Mouse (Mus musculus) layer of hippocampus, adult 9-11 months (tissue): ENCODE data around the gene Grb2.
A peak's percentile ranks its signal among the peaks of the same experiment; 100 is the strongest.

ENCODE experiments used
- DNase-seq: peaks from one replicate; pipeline ENCODE4 v3.0.0; 2022

Gene Grb2

GRCm38 (mm10) chr11:115712268-115712667 lies 3.9 kb upstream of the Grb2 start:
- no peak for DNase-seq

GRCm38 (mm10) chr11:115711133-115711532 lies 2.7 kb upstream of the Grb2 start:
- no peak for DNase-seq

DNA sequence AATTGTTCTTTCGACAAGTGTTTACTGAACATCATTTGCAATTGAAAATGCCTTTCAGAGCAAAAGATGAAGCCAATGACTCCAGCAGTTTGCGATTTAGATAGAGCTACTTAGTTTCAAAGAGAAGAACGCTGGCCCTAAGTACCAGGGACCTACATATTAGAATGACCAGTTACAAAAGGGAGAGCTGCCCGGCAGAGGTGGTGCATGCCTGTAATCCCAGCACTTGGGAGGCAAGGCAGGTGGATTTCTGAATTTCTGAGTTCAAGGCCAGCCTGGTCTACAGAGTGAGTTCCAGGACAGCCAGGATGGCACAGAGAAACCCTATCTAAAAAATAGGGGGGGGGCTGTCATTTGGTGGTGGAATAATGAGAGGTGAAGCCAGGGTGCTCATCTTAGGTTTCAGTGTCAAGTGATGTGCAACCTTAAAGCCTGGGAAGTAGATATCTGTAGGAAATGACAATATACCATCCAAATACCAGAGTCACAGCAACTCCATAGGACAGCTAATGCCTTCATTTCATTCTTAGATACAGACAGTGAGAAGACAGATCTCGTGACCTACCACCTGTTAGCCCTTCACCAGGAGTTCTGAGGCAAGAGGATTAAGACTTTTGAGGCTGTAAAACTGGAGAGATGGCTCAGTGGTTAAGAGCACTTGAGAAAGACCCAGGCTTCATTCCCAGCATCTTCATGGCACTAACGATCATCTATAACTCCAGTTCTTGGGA lies 1.6 kb upstream of the Grb2 start:
- no peak for DNase-seq

DNA sequence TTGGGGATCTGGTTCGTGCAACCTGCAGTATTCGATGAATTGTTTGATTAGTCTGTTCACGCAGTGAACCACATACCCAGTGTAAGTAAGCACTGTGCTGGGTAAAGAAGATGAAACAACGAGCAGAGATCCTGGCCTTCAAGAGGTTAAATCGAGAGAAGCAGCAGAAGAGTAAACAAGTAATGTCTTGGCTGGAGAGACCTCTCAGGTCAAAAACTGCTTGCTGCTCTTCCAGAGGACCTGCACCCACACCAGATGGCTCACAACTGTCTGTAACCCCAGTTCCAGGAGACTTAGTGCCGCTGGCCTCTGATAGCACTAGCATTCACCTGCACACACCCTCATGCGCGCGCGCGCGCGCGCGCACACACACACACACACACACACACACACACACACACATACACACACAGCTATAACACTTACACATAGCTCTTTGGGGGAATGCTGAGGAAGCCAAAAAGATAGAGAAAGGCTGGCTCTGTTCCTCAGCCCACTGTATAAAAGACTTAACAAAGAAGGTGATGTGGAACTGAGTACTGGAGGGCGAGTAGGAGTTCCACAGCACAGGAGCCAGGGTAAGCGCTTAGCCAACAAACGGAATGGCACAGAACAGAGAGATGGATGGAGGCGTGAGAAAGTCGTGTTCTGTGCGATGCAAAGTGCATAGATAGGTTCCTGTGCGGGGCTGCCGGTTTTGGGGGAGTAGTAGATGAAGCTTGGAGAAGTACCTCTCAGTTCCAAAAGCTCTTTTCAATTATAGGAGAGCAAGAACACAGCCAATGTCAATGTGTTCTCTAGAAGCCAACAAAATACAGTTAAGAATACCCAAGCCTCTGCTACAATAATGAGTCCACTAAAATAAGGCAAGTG lies 795 bp upstream of the Grb2 start:
- DNase-seq: no peak

DNA sequence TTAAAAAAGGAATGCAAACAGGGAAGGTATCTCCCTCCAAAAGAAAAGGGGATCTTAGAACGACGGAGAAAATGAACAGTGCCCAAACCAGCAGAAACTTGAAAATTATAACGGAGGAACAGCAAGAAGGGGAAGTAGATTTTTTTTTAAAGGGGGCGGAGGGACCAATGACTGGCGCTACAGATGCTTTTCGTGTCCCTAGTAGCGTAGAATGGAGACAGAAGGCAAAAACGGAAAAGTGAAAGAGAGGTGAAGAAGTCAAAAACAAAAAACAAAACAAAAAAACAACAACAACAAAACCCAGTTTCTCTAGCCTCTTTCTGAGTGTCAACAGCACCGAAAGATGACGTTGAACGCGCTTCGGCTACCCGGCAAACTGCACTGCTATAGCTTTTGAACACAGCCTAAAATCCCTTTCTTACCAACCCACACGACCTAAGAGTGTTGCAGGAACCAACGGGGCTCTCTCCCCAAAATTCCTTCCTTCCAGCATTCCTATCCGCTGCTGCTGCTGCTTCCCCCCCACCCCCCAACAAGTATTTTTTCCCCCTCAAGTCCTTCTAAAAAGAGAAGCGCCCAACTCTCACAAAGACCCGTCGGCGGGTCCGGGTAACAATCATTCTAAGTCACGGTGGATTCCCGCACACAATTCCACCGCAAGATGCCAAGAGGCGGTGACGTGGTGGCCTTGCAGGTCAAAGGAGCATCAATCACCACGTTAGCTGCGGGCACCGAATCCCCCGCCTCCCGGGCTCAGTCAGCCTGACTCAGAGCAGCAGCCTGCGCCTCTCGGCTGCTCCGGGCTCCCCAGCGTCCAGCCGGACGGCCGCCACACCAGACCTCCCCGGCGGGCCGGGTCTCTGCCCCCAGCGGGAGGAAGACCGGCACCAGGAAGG lies 836 bp downstream of the Grb2 start:
- no peak for DNase-seq

DNA sequence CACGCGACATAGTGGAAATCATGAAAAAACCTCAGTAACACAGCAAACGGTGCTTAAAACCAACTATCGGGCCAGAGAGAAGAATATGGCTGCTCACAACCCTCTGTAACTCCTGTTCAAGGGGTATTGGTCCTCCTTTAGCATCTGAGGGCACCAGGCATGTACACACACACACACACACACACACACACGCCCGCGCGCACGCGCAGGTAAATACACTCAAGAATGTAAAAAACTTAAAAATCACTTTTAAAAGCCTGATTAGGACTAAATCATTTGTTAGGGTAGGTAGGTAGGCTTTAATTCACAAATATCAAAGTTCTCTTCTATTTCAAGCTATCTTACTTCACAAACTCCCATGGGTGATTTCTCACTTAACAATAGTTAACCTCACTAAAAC lies 1.8 kb downstream of the Grb2 start:
- DNase-seq: no peak

GRCm38 (mm10) chr11:115705561-115705960 lies 2.8 kb downstream of the Grb2 start:
- no peak for DNase-seq

GRCm38 (mm10) chr11:115704648-115705047 lies 3.7 kb downstream of the Grb2 start:
- no peak for DNase-seq

DNA sequence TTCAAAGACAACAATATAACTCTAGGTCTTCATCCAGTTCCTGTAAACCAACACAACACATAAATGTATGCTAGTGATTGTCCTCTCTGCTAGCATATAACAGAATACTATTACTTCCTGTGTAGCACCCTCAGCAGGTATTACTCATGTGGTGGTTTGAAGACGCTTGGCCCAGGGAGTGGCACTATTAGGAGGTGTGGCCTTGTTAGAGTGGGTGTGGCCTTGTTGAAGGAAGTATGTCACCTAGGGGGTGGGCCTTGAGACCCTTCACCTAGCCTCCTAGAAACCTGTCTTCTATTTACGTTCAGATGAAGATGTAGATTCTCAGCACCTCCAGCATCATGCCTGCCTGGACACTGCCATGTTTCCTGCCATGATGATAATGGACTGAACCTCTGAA lies 4.9 kb downstream of the Grb2 start:
- DNase-seq: no peak

DNA sequence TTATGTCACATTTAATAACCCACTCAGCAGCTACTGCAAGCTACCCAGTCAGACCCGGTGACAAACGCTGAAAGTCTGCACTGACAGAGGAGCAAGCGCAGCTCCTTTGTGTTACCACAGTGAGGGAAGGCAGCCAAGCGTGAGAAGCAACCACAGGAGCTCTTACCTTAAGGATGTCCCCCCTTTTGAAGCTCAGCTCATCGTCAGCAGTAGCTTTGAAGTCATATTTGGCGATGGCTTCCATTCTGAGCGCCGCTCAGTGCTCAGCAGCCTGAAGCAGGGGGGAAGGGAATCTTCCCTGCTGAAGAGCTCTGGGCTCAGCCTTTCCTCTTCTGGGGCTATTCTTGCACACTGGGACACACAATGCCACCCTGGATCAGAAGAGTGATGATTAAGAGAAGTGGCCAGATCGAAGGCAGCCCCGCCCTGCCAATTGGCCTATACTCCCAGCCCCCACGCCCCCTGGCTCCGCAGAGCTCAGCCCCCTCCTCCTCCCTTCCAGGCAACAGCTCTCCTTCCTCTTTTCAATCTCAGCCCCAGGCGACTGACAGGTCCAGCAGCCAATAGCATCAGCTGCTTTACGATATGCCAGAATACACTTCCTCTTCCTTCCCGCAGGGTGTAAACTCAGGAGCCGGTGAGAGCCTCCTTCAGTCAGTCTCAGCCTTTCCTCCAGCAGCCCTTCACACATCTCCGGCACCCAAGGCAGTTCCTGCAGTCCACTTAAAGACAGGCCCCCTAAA lies 9.2 kb downstream of the Grb2 start:
- DNase-seq: peak; percentile 96

DNA sequence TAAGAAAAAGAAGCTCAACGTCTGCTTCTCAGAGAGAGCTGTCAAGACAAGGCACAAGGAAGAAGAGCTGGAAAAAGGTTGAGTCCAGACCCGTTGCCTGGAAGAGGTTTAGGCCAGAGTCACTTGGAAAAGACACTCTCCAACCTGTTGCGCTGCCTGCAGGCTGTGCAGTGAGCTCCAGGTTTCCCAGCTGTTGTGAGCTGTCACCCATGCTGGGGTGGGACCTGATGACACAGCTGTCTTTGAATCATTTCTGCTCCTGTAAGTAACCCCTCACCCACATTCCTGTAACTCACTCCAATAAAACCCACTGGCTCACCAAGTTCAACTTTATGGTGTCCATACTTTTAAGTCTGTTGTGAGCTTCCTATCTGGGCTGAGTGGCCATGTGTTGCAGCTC lies 10.7 kb downstream of the Grb2 start:
- no peak for DNase-seq

DNA sequence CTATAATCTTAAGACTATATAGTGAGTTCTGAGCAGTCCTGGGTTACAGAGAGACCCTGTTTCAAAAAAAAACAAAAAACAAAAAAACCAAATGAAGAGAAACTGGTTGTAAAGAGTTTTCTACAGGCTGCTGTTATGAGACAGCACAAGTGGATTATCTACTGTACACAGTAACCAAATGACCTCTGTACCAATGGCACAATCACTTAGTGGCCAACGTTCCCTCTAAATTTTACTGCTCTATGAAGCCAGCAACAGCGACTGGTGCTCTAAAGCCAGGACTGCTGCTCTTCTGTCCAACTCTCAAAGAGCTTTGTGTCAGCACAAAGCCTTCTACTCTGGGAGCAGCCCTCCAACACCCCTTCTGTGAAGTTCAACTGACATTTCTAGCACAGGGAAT lies 11.3 kb downstream of the Grb2 start:
- DNase-seq: no peak

DNA sequence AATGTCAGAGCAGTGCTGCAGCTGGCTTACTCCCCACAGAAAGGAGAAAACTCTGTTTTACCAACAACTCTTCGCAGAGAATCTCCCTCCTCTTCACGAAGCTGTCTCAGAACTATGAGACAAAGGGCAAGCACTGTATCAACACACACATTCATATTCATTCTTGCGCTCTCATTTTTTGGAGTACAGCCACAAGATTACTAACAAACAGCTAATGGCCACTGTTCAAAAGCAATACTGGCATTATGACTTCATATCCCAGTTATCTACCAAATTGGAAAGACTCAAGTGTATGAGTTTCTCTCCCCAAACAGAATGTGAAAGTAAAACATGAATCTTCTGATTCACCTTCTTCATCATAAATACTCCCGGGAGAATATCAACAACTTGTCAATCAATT lies 11.9 kb downstream of the Grb2 start:
- no peak for DNase-seq

- DNase-seq: no peak
Measured at GRCm38 (mm10) chr11:115693979-115694578, 14.3 kb downstream of the Grb2 start.

GRCm38 (mm10) chr11:115692800-115693199 lies 15.6 kb downstream of the Grb2 start:
- peak; percentile 68 for DNase-seq

- no peak for DNase-seq
Measured at GRCm38 (mm10) chr11:115691976-115692375, 16.4 kb downstream of the Grb2 start.

DNA sequence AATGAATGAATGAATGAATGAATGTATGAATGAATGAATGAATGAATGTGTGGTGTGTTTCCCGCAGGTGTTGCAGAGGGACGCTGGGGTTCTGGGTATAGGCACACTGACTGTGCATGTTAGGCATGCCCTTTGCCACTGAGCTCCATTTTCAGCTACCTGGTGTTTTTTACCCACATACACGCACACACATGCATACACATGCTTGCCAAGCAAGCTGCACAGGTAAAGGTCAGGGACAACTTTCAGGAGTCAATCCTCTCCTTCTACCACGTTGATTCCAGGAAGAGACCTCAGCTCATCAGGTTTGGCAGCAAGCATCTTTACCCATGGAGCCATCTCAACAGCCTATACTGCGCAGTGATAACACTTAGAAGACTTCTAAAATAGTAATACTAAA lies 16.9 kb downstream of the Grb2 start:
- DNase-seq: no peak

DNA sequence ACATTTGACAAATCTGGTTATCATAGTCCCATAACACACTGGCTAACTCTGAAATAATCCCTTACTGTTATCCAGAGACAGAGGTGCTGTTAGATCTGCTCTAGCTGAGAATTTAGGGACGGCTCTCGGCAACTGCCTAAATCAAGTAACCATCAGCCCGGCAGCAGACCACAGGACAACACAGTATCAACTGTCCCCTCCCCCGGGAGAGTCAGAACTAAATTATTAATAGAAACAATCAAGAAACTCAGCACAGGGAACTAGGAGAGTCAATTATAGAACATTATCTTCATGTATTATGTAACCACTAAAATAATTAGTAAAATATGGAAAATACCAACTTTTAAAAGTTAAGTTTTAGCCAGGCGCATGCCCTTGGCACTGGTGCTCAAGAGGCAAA lies 17.4 kb downstream of the Grb2 start:
- no peak for DNase-seq

DNA sequence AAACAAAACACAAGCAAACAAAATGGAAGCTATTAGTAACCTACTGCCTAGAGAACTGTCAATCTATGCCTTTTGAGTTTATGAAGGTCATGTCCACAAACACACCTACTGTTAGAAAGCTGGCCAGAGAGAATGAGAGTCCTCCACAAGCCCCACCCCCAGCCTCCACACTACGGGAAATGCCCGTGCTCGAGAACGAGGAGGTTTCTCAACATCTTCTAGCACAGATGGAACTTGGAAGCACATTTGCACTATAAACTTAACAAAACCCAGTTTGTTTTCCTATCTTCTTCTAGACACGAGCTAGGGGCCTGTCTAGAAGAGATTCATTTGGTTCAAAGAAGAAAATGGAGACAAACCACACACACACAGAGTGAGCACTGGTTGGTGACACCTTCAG lies 18.0 kb downstream of the Grb2 start:
- DNase-seq: no peak

GRCm38 (mm10) chr11:115689137-115689915 lies 19.1 kb downstream of the Grb2 start:
- no peak for DNase-seq

DNA sequence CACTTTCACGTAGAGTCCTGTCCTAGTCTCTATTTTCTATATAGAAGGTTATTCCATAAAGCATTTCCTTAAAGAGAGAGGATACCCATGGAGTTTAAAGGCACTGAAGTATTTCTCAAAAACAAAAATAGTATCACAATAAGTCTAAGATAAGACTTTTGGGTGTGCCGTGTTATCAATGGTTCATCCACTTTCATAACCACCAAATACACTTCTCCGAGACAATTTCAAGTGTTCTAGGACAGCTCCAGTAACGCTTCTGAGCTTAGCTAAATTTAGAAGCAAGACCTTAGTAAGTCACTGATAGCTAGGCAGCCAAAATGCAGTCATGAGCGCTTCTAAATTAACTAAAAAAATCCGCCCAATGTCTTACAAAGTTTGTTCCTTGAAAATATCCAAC lies 22.0 kb downstream of the Grb2 start:
- no peak for DNase-seq
